In the genomic region with DNA sequence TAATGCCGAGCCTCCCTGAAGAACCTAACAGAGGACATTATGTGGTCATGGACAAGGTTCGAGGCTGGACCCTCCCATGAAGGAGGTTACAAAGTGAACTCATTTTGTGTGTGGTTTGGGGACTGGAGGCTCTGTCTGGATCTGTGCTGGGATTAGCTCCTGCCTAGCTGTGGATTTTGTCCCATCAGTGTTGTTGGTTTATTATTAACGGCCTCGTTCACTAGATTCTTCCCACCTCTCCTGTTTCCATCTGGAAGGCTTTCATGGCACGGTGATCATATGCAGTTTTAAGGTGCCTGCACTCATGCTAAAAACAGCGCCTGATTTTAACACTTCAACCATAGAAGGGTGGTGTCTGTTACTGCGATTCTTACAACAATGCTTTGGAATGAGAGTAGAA, we compare ENCODE assay signal across 19 mouse cellular contexts.
DNase-seq lines count a peak whose midpoint lies in the region; ATAC-seq and TF ChIP-seq lines count a peak whose summit lies in the region.
"Had no signal": no experiment of that assay in that cellular context is flagged by ENCODE, and none has a peak within 500 bp of the region (broad histone marks: within the 10 kb centered on the region; RNA-seq: fewer than 3 reads in every experiment).

No protein-coding gene starts in this region.

- no peak overlapping the region for H3K4me2 ChIP-seq in limb, embryonic 12.5 days
- no peak overlapping the region for H3K4me2 ChIP-seq in kidney, postnatal 0 days (ENCODE audit: low read length)
- H3K4me2 ChIP-seq in forebrain, embryonic 14.5 days (ENCODE audit: low read length) = no peak overlapping the region
- H3K4me2 ChIP-seq: embryonic facial prominence, embryonic 15.5 days; hindbrain, embryonic 13.5 days; midbrain, embryonic 11.5 days; neural tube, embryonic 15.5 days had no signal

- peaks cover 67% of the 10 kb centered on the region for H3K4me1 ChIP-seq in heart, embryonic 10.5 days
- H3K4me1 ChIP-seq in limb, embryonic 12.5 days (replicated peaks) = peaks cover 75% of the 10 kb centered on the region
- peaks cover 77% of the 10 kb centered on the region for H3K4me1 ChIP-seq in limb, embryonic 10.5 days
- H3K4me1 ChIP-seq in kidney, postnatal 0 days (replicated peaks; ENCODE audit: insufficient read depth, low read length) = peaks cover 29% of the 10 kb centered on the region
- peaks cover 34% of the 10 kb centered on the region for H3K4me1 ChIP-seq in forebrain, embryonic 14.5 days (ENCODE audit: control insufficient read depth, insufficient read depth, low read length)

- TF ChIP-seq CTCF in kidney, postnatal 0 days (IDR thresholded peaks at IDR 0.05; ENCODE audit: low read depth) = no peak

- no peaks in the 10 kb centered on the region for H3K9me3 ChIP-seq in heart, embryonic 10.5 days
- no peaks in the 10 kb centered on the region for H3K9me3 ChIP-seq in limb, embryonic 12.5 days
- H3K9me3 ChIP-seq in limb, embryonic 10.5 days (replicated peaks) = no peaks in the 10 kb centered on the region
- H3K9me3 ChIP-seq in kidney, postnatal 0 days (replicated peaks; ENCODE audit: low read length) = no peaks in the 10 kb centered on the region
- no peaks in the 10 kb centered on the region for H3K9me3 ChIP-seq in forebrain, embryonic 14.5 days (replicated peaks; ENCODE audit: control insufficient read depth, low read length)
- H3K9me3 ChIP-seq: embryonic facial prominence, embryonic 15.5 days; hindbrain, embryonic 13.5 days; liver, embryonic 12.5 days; neural tube, embryonic 15.5 days had no signal

- H3K4me3 ChIP-seq in heart, embryonic 10.5 days = no peak overlapping the region
- no peak overlapping the region for H3K4me3 ChIP-seq in limb, embryonic 12.5 days (replicated peaks)
- H3K4me3 ChIP-seq in limb, embryonic 10.5 days = no peak overlapping the region
- H3K4me3 ChIP-seq in kidney, postnatal 0 days (replicated peaks; ENCODE audit: low read depth, low read length) = no peak overlapping the region
- H3K4me3 ChIP-seq in forebrain, embryonic 14.5 days (ENCODE audit: low read depth, low read length) = no peak overlapping the region
- H3K4me3 ChIP-seq: embryonic facial prominence, embryonic 15.5 days; hindbrain, embryonic 13.5 days; liver, embryonic 12.5 days; neural tube, embryonic 15.5 days had no signal

- no peak for ATAC-seq in limb, embryonic 12.5 days (ENCODE audit: insufficient number of reproducible peaks, insufficient read depth, low FRiP score, low TSS enrichment, low read depth)
- no peak for ATAC-seq in kidney, postnatal 0 days (replicated peaks; ENCODE audit: low FRiP score, low read depth)
- no peak for ATAC-seq in forebrain, embryonic 14.5 days
- ATAC-seq: forebrain, embryonic 16.5 days; liver, embryonic 12.5 days had no signal

- intact Hi-C loops in heart, postnatal 10 days (cut with DNase I) = no loop called here

- no peak overlapping the region for H3K9ac ChIP-seq in limb, embryonic 12.5 days (replicated peaks)
- H3K9ac ChIP-seq in kidney, postnatal 0 days (ENCODE audit: low read depth, low read length) = no peak overlapping the region
- no peak overlapping the region for H3K9ac ChIP-seq in forebrain, embryonic 14.5 days (ENCODE audit: low read length)
- H3K9ac ChIP-seq: embryonic facial prominence, embryonic 15.5 days; hindbrain, embryonic 13.5 days; liver, embryonic 12.5 days; neural tube, embryonic 15.5 days had no signal

- no peaks in the 10 kb centered on the region for H3K27me3 ChIP-seq in heart, embryonic 10.5 days (ENCODE audit: insufficient read depth, poor library complexity, severe bottlenecking)
- peaks cover 62% of the 10 kb centered on the region for H3K27me3 ChIP-seq in limb, embryonic 12.5 days
- H3K27me3 ChIP-seq in limb, embryonic 10.5 days (ENCODE audit: low read depth, poor library complexity, severe bottlenecking) = peaks cover 76% of the 10 kb centered on the region
- no peaks in the 10 kb centered on the region for H3K27me3 ChIP-seq in kidney, postnatal 0 days (ENCODE audit: insufficient read depth, low read length)
- 0 out of 2 replicates have a peak, but pooled peaks cover 3% of the 10 kb centered on the region for H3K27me3 ChIP-seq in forebrain, embryonic 14.5 days (replicated peaks; ENCODE audit: control insufficient read depth, insufficient read depth, low read length)
- H3K27me3 ChIP-seq: liver, embryonic 12.5 days had no signal

- DNase-seq in heart, embryonic 10.5 days (ENCODE audit: low spot score) = no peak
- DNase-seq in heart, postnatal 10 days = no peak
- no peak for DNase-seq in limb, embryonic 10.5 days (ENCODE audit: low spot score)
- DNase-seq in kidney, postnatal 0 days (ENCODE audit: low spot score) = no peak
- DNase-seq in B cell, adult 2 months = no peak
- no peak for DNase-seq in forebrain, embryonic 14.5 days (ENCODE audit: low spot score)
- DNase-seq: adrenal gland, postnatal 36 days; cerebellum, adult 9-10 months; heart, postnatal 14 days; lung, adult 18-20 months; lung, postnatal 10 days had no signal

- peak overlapping the region; percentile 80; the same call in 1 of the 2 replicates for H3K27ac ChIP-seq in heart, embryonic 10.5 days
- peak overlapping the region; percentile 45; the same call in 1 of the 2 replicates for H3K27ac ChIP-seq in limb, embryonic 12.5 days
- no peak overlapping the region for H3K27ac ChIP-seq in limb, embryonic 10.5 days
- peak overlapping the region; percentile 2 for H3K27ac ChIP-seq in kidney, postnatal 0 days
- no peak overlapping the region for H3K27ac ChIP-seq in forebrain, embryonic 14.5 days (ENCODE audit: low read depth, low read length)
- H3K27ac ChIP-seq: embryonic facial prominence, embryonic 15.5 days; hindbrain, embryonic 13.5 days; liver, embryonic 12.5 days; neural tube, embryonic 15.5 days; stomach, postnatal 0 days had no signal

- WGBS in heart, embryonic 10.5 days = 69% methylated on average over 7 of the region's 7 CpGs
- 57% methylated on average over 7 of the region's 7 CpGs for WGBS in limb, embryonic 12.5 days
- 86% methylated on average over 7 of the region's 7 CpGs for WGBS in limb, embryonic 10.5 days
- WGBS in kidney, postnatal 0 days = 47% methylated on average over 7 of the region's 7 CpGs
- 70% methylated on average over 7 of the region's 7 CpGs for WGBS in forebrain, embryonic 14.5 days

- H3K36me3 ChIP-seq in heart, embryonic 10.5 days = no peaks in the 10 kb centered on the region
- H3K36me3 ChIP-seq in limb, embryonic 12.5 days = no peaks in the 10 kb centered on the region
- no peaks in the 10 kb centered on the region for H3K36me3 ChIP-seq in limb, embryonic 10.5 days
- no peaks in the 10 kb centered on the region for H3K36me3 ChIP-seq in kidney, postnatal 0 days (ENCODE audit: insufficient read depth, low read length)
- H3K36me3 ChIP-seq in forebrain, embryonic 14.5 days (ENCODE audit: control insufficient read depth, insufficient read depth, low read length) = no peaks in the 10 kb centered on the region
- H3K36me3 ChIP-seq: embryonic facial prominence, embryonic 15.5 days; hindbrain, embryonic 13.5 days; liver, embryonic 12.5 days; neural tube, embryonic 15.5 days had no signal

Comparison
In these comparisons a context has a peak if more than half of its experiments do, and no peak if none do; other contexts are left out.
1. H3K27ac ChIP-seq: peak in heart, embryonic 10.5 days (single experiment), limb, embryonic 12.5 days (single experiment) and kidney, postnatal 0 days (single experiment); none in limb, embryonic 10.5 days (single experiment) and forebrain, embryonic 14.5 days (single experiment).